Mouse (Mus musculus): Measurements from ENCODE around the gene Vmn1r205. TPM values are rescaled to one million over a fixed set of nuclear protein-coding genes. Genes with fewer than 3 reads are reported as not detected.
"Not testable (repeated sequence)": the region's sequence is repeated elsewhere in the genome, so short reads cannot be mapped to it uniquely, and the experiment has no call there.

Gene Vmn1r205
- polyA plus RNA-seq (2014; fragmentation: Nextera tagmentation; extraction: Ambion mirVana): not detected in 2 replicates

- Histone ChIP-seq H3K9me3 (replicated peaks; ENCODE audit: control insufficient read depth, low read length) (no peaks in the 10 kb centered on the region), H3K4me3 (ENCODE audit: low read depth, low read length) (no peak within 1 kb of the TSS), H3K27me3 (ENCODE audit: control insufficient read depth, insufficient read depth, low read length) (no peaks in the 10 kb centered on the region), H3K4me1 (ENCODE audit: control insufficient read depth, insufficient read depth, low read length) (no peaks in the 10 kb centered on the region), H3K36me3 (replicated peaks; ENCODE audit: control insufficient read depth, insufficient read depth, low read depth, low read length) (no peaks in the 10 kb centered on the region), H3K9ac (replicated peaks; ENCODE audit: low read length) (no peak within 1 kb of the TSS), H3K4me2 (ENCODE audit: low read depth, low read length) (no peak within 1 kb of the TSS), H3K27ac (replicated peaks; ENCODE audit: low read depth, low read length) (no peak within 1 kb of the TSS)
- no peak for ATAC-seq (replicated peaks; ENCODE audit: insufficient number of reproducible peaks, low FRiP score, low TSS enrichment, low read depth)
- WGBS: 83% methylated on average over 3 of the region's 3 CpGs
- DNase-seq (ENCODE audit: low spot score): no peak
Measured at GRCm38 (mm10) chr13:22592900-22593299, at the start of gene Vmn1r205. Gene Vmn1r205, minus strand, starts transcription at chr13:22593000.

- not testable (repeated sequence) for DNase-seq (ENCODE audit: low spot score); ATAC-seq (replicated peaks; ENCODE audit: insufficient number of reproducible peaks, low FRiP score, low TSS enrichment, low read depth); H3K4me3 ChIP-seq (ENCODE audit: low read depth, low read length); H3K27ac ChIP-seq (replicated peaks; ENCODE audit: low read depth, low read length); H3K4me2 ChIP-seq (ENCODE audit: low read depth, low read length); H3K36me3 ChIP-seq (replicated peaks; ENCODE audit: control insufficient read depth, insufficient read depth, low read depth, low read length); H3K9me3 ChIP-seq (replicated peaks; ENCODE audit: control insufficient read depth, low read length); H3K27me3 ChIP-seq (ENCODE audit: control insufficient read depth, insufficient read depth, low read length); H3K9ac ChIP-seq (replicated peaks; ENCODE audit: low read length); H3K4me1 ChIP-seq (ENCODE audit: control insufficient read depth, insufficient read depth, low read length)
Measured at GRCm38 (mm10) chr13:22624151-22624550, 31.4 kb upstream of the Vmn1r205 start, which contains the start of gene Vmn1r206. Gene Vmn1r206, minus strand, starts transcription at chr13:22624251.

- not testable (repeated sequence) for H3K9ac ChIP-seq (replicated peaks; ENCODE audit: low read length); H3K36me3 ChIP-seq (replicated peaks; ENCODE audit: control insufficient read depth, insufficient read depth, low read depth, low read length); DNase-seq (ENCODE audit: low spot score); H3K4me3 ChIP-seq (ENCODE audit: low read depth, low read length); H3K4me2 ChIP-seq (ENCODE audit: low read depth, low read length); H3K4me1 ChIP-seq (ENCODE audit: control insufficient read depth, insufficient read depth, low read length); ATAC-seq (replicated peaks; ENCODE audit: insufficient number of reproducible peaks, low FRiP score, low TSS enrichment, low read depth); H3K9me3 ChIP-seq (replicated peaks; ENCODE audit: control insufficient read depth, low read length); H3K27ac ChIP-seq (replicated peaks; ENCODE audit: low read depth, low read length); H3K27me3 ChIP-seq (ENCODE audit: control insufficient read depth, insufficient read depth, low read length)
- WGBS: 74% methylated on average over 14 of the region's 14 CpGs
Measured at GRCm38 (mm10) chr13:22583336-22583735, 9.5 kb downstream of the Vmn1r205 start.

- not testable (repeated sequence) for H3K36me3 ChIP-seq (replicated peaks; ENCODE audit: control insufficient read depth, insufficient read depth, low read depth, low read length); DNase-seq (ENCODE audit: low spot score); H3K4me1 ChIP-seq (ENCODE audit: control insufficient read depth, insufficient read depth, low read length); H3K27me3 ChIP-seq (ENCODE audit: control insufficient read depth, insufficient read depth, low read length); H3K4me3 ChIP-seq (ENCODE audit: low read depth, low read length); H3K9me3 ChIP-seq (replicated peaks; ENCODE audit: control insufficient read depth, low read length); ATAC-seq (replicated peaks; ENCODE audit: insufficient number of reproducible peaks, low FRiP score, low TSS enrichment, low read depth); H3K9ac ChIP-seq (replicated peaks; ENCODE audit: low read length); H3K4me2 ChIP-seq (ENCODE audit: low read depth, low read length); H3K27ac ChIP-seq (replicated peaks; ENCODE audit: low read depth, low read length)
- WGBS: 85% methylated on average over 3 of the region's 3 CpGs
Measured at GRCm38 (mm10) chr13:22574911-22575310, 17.9 kb downstream of the Vmn1r205 start.

GRCm38 (mm10) chr13:22552898-22553297 lies 39.9 kb downstream of the Vmn1r205 start, which contains the start of gene Vmn1r204:
Gene Vmn1r204, plus strand, starts transcription at chr13:22553198.
- H3K27me3 ChIP-seq (ENCODE audit: control insufficient read depth, insufficient read depth, low read length); H3K4me2 ChIP-seq (ENCODE audit: low read depth, low read length); H3K4me1 ChIP-seq (ENCODE audit: control insufficient read depth, insufficient read depth, low read length); DNase-seq (ENCODE audit: low spot score); H3K9me3 ChIP-seq (replicated peaks; ENCODE audit: control insufficient read depth, low read length); ATAC-seq (replicated peaks; ENCODE audit: insufficient number of reproducible peaks, low FRiP score, low TSS enrichment, low read depth); H3K9ac ChIP-seq (replicated peaks; ENCODE audit: low read length); H3K27ac ChIP-seq (replicated peaks; ENCODE audit: low read depth, low read length); H3K36me3 ChIP-seq (replicated peaks; ENCODE audit: control insufficient read depth, insufficient read depth, low read depth, low read length); H3K4me3 ChIP-seq (ENCODE audit: low read depth, low read length): not testable (repeated sequence)
- 67% methylated on average over 1 of the region's 1 CpGs for WGBS

Other genes starting within 250 kb of the Vmn1r205 start
- gene Vmn1r198, start 242.6 kb downstream of the Vmn1r205 start, polyA plus RNA-seq (2014; fragmentation: Nextera tagmentation; extraction: Ambion mirVana): not detected in 2 replicates
- gene Vmn1r199, start 213.2 kb downstream of the Vmn1r205 start, polyA plus RNA-seq (2014; fragmentation: Nextera tagmentation; extraction: Ambion mirVana): not detected in 2 replicates
- not detected in 2 replicates for gene Vmn1r200, start 202.6 kb downstream of the Vmn1r205 start, polyA plus RNA-seq (2014; fragmentation: Nextera tagmentation; extraction: Ambion mirVana)
- gene Vmn1r201, start 121.1 kb downstream of the Vmn1r205 start, polyA plus RNA-seq (2014; fragmentation: Nextera tagmentation; extraction: Ambion mirVana): not detected in 2 replicates
- not detected in 2 replicates for gene Vmn1r202, start 87.6 kb downstream of the Vmn1r205 start, polyA plus RNA-seq (2014; fragmentation: Nextera tagmentation; extraction: Ambion mirVana)
- gene Vmn1r203, start 74.9 kb downstream of the Vmn1r205 start, polyA plus RNA-seq (2014; fragmentation: Nextera tagmentation; extraction: Ambion mirVana): not detected in 2 replicates
- gene Vmn1r204, start 39.8 kb downstream of the Vmn1r205 start, polyA plus RNA-seq (2014; fragmentation: Nextera tagmentation; extraction: Ambion mirVana): not detected in 2 replicates
- gene Vmn1r206, start 31.3 kb upstream of the Vmn1r205 start, polyA plus RNA-seq (2014; fragmentation: Nextera tagmentation; extraction: Ambion mirVana): not detected in 2 replicates
- gene Vmn1r207-ps, start 136.6 kb upstream of the Vmn1r205 start, polyA plus RNA-seq (2014; fragmentation: Nextera tagmentation; extraction: Ambion mirVana): not detected in 2 replicates
- gene Vmn1r208, start 184.4 kb upstream of the Vmn1r205 start, polyA plus RNA-seq (2014; fragmentation: Nextera tagmentation; extraction: Ambion mirVana): not detected in 2 replicates
- gene Vmn1r209, start 216.7 kb upstream of the Vmn1r205 start, polyA plus RNA-seq (2014; fragmentation: Nextera tagmentation; extraction: Ambion mirVana): not detected in 2 replicates
- gene Vmn1r210, start 238.3 kb upstream of the Vmn1r205 start, polyA plus RNA-seq (2014; fragmentation: Nextera tagmentation; extraction: Ambion mirVana): not detected in 2 replicates

Data from embryonic facial prominence, embryonic 11.5 days (tissue).